Mouse (Mus musculus): ENCODE results near the gene Il16. TPM values are rescaled to one million over a fixed set of nuclear protein-coding genes. Genes with fewer than 3 reads are reported as not detected.

The Il16 gene
- polyA plus RNA-seq, 1 experiment = 0.11 TPM

DNA sequence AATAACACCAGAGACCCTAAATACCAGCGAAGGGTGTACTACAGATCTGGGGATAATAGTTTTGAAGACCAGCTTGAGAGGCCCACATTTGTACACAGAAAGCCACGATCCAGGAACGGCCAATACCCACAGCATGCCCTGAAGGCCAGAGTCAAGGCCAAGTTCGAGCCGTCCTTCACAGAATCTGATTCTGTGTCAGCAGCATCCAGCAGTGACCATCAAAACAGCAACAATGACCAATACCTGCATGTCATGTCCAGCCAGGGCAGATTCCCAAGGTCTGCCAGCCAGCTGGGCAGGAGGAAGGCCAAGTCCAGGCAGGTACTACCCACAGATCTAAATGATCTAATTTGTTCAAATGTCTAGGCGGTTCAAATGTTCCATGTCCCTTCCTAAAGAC, 122.9 kb downstream of the Il16 start:
- Histone ChIP-seq H3K4me2 (ENCODE audit: low read depth) (no peak overlapping the region), H3K27me3 (ENCODE audit: control insufficient read depth, insufficient read depth, insufficient read length) (no peaks in the 10 kb centered on the region), H3K79me2 (ENCODE audit: control insufficient read depth, insufficient read depth) (no peaks in the 10 kb centered on the region), H3K4me3 (no peak overlapping the region), H3ac (ENCODE audit: control insufficient read depth, insufficient read length) (no peak overlapping the region), H3K36me3 (ENCODE audit: control insufficient read depth, insufficient read depth) (no peaks in the 10 kb centered on the region)
- TF ChIP-seq MYOD1 (IDR thresholded peaks at IDR 0.05; ENCODE audit: control insufficient read depth in 1 of 3, insufficient read length in 2 of 3, low read depth in 2 of 3) (no peak), TCF3 (IDR thresholded peaks at IDR 0.05; ENCODE audit: insufficient read length, low read depth) (no peak), POLR2A (IDR thresholded peaks at IDR 0.05; ENCODE audit: insufficient read length, low read depth) (no peak), POLR2AphosphoS2 (IDR thresholded peaks at IDR 0.05; ENCODE audit: insufficient read length, low read depth) (no peak), MYOG (IDR thresholded peaks at IDR 0.05; ENCODE audit: control insufficient read depth in 1 of 3, insufficient read depth in 1 of 3, insufficient read length in 2 of 3, low read depth in 2 of 3) (no peak), MAX (IDR thresholded peaks at IDR 0.05; ENCODE audit: low read depth) (no peak), SRF (IDR thresholded peaks at IDR 0.05; ENCODE audit: control insufficient read depth, insufficient read length, low read depth) (no peak), TCF12 (IDR thresholded peaks at IDR 0.05; ENCODE audit: insufficient read depth, poor library complexity, severe bottlenecking) (no peak), CEBPB (IDR thresholded peaks at IDR 0.05; ENCODE audit: insufficient read depth, poor library complexity, severe bottlenecking) (no peak), USF1 (IDR thresholded peaks at IDR 0.05; ENCODE audit: low read depth) (no peak), E2F4 (IDR thresholded peaks at IDR 0.05; ENCODE audit: insufficient read depth) (no peak)

- H3K27me3 ChIP-seq (ENCODE audit: control insufficient read depth, insufficient read depth, insufficient read length) = no peaks in the 10 kb centered on the region
- no peak overlapping the region for H3ac ChIP-seq (ENCODE audit: control insufficient read depth, insufficient read length)
- H3K4me2 ChIP-seq (ENCODE audit: low read depth) = no peak overlapping the region
- TF ChIP-seq MAX (IDR thresholded peaks at IDR 0.05; ENCODE audit: low read depth) (no peak), CEBPB (IDR thresholded peaks at IDR 0.05; ENCODE audit: insufficient read depth, poor library complexity, severe bottlenecking) (no peak), TCF12 (IDR thresholded peaks at IDR 0.05; ENCODE audit: insufficient read depth, poor library complexity, severe bottlenecking) (no peak), MYOG (IDR thresholded peaks at IDR 0.05; ENCODE audit: control insufficient read depth in 1 of 3, insufficient read depth in 1 of 3, insufficient read length in 2 of 3, low read depth in 2 of 3) (no peak), MYOD1 (IDR thresholded peaks at IDR 0.05; ENCODE audit: control insufficient read depth in 1 of 3, insufficient read length in 2 of 3, low read depth in 2 of 3) (no peak), POLR2AphosphoS2 (IDR thresholded peaks at IDR 0.05; ENCODE audit: insufficient read length, low read depth) (no peak), SRF (IDR thresholded peaks at IDR 0.05; ENCODE audit: control insufficient read depth, insufficient read length, low read depth) (no peak), USF1 (IDR thresholded peaks at IDR 0.05; ENCODE audit: low read depth) (no peak), POLR2A (IDR thresholded peaks at IDR 0.05; ENCODE audit: insufficient read length, low read depth) (no peak), REST (IDR thresholded peaks at IDR 0.05; ENCODE audit: insufficient read depth, insufficient read length) (no peak), TCF3 (IDR thresholded peaks at IDR 0.05; ENCODE audit: insufficient read length, low read depth) (no peak), E2F4 (IDR thresholded peaks at IDR 0.05; ENCODE audit: insufficient read depth) (no peak)
- no peaks in the 10 kb centered on the region for H3K36me3 ChIP-seq (ENCODE audit: control insufficient read depth, insufficient read depth)
- H3K4me3 ChIP-seq = no peak overlapping the region
- H3K79me2 ChIP-seq (ENCODE audit: control insufficient read depth, insufficient read depth) = no peaks in the 10 kb centered on the region
Observed at GRCm38 (mm10) chr7:83618709-83619108, 126.8 kb downstream of the Il16 start.

DNA sequence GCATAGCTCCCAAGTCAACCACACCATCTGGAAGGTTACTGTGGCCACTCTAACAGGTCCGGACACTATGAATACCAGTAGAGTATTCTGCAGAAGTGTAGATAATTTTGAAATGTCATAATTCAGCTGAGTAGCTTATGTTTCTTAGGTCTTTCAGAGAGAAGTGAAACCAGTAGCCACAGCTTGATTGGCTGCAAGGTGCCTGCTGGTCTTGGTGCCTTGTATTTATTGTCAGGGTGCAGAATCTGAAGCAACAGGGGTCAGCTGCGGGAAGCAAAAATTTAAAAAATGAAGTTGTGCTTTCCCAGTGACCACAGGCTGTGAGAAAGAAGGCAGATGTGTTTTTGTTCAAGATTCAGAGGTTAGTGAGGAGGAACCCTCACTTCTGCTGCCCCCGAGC, 129.3 kb downstream of the Il16 start:
- Histone ChIP-seq H3K79me2 (ENCODE audit: control insufficient read depth, insufficient read depth) (no peaks in the 10 kb centered on the region), H3K27me3 (ENCODE audit: control insufficient read depth, insufficient read depth, insufficient read length) (no peaks in the 10 kb centered on the region), H3ac (ENCODE audit: control insufficient read depth, insufficient read length) (no peak overlapping the region), H3K4me3 (no peak overlapping the region), H3K4me2 (ENCODE audit: low read depth) (no peak overlapping the region), H3K36me3 (ENCODE audit: control insufficient read depth, insufficient read depth) (no peaks in the 10 kb centered on the region)
- TF ChIP-seq MAX (IDR thresholded peaks at IDR 0.05; ENCODE audit: low read depth) (no peak), CEBPB (IDR thresholded peaks at IDR 0.05; ENCODE audit: insufficient read depth, poor library complexity, severe bottlenecking) (no peak), MYOG (IDR thresholded peaks at IDR 0.05; ENCODE audit: control insufficient read depth in 1 of 3, insufficient read depth in 1 of 3, insufficient read length in 2 of 3, low read depth in 2 of 3) (no peak)

DNA sequence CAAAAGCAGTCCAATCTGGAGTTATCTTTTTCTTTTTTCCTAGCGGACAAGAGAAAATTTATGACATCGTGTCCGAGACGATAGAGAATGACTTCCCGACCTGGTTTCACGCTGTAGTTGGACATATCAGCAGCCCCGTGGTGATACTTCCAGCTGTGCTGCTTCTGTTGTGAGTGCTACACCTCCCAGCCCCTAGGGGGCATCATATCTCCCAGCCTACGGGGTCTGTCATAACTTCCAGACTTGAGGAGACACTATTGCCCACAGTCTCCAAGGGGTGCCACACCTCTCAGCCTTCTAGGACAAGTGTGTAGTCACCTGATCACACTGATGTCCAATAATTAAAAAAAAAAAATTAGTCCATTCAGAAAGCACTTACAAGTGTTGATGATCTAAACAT, 129.7 kb downstream of the Il16 start:
- Histone ChIP-seq H3ac (ENCODE audit: control insufficient read depth, insufficient read length) (no peak overlapping the region), H3K4me3 (no peak overlapping the region), H3K36me3 (ENCODE audit: control insufficient read depth, insufficient read depth) (no peaks in the 10 kb centered on the region), H3K4me2 (ENCODE audit: low read depth) (no peak overlapping the region), H3K27me3 (ENCODE audit: control insufficient read depth, insufficient read depth, insufficient read length) (no peaks in the 10 kb centered on the region), H3K79me2 (ENCODE audit: control insufficient read depth, insufficient read depth) (no peaks in the 10 kb centered on the region)
- TF ChIP-seq SRF (IDR thresholded peaks at IDR 0.05; ENCODE audit: control insufficient read depth, insufficient read length, low read depth) = no peak
- no peak for TF ChIP-seq REST (IDR thresholded peaks at IDR 0.05; ENCODE audit: insufficient read depth, insufficient read length)
- TF ChIP-seq MYOD1 (IDR thresholded peaks at IDR 0.05; ENCODE audit: control insufficient read depth in 1 of 3, insufficient read length in 2 of 3, low read depth in 2 of 3) = no peak
- no peak for TF ChIP-seq MYOG (IDR thresholded peaks at IDR 0.05; ENCODE audit: control insufficient read depth in 1 of 3, insufficient read depth in 1 of 3, insufficient read length in 2 of 3, low read depth in 2 of 3)
- TF ChIP-seq E2F4 (IDR thresholded peaks at IDR 0.05; ENCODE audit: insufficient read depth) = no peak
- TF ChIP-seq CEBPB (IDR thresholded peaks at IDR 0.05; ENCODE audit: insufficient read depth, poor library complexity, severe bottlenecking) = no peak
- no peak for TF ChIP-seq POLR2AphosphoS2 (IDR thresholded peaks at IDR 0.05; ENCODE audit: insufficient read length, low read depth)
- TF ChIP-seq MAX (IDR thresholded peaks at IDR 0.05; ENCODE audit: low read depth) = no peak
- TF ChIP-seq TCF3 (IDR thresholded peaks at IDR 0.05; ENCODE audit: insufficient read length, low read depth) = no peak
- TF ChIP-seq POLR2A (IDR thresholded peaks at IDR 0.05; ENCODE audit: insufficient read length, low read depth) = no peak
- TF ChIP-seq USF1 (IDR thresholded peaks at IDR 0.05; ENCODE audit: low read depth) = no peak
- no peak for TF ChIP-seq TCF12 (IDR thresholded peaks at IDR 0.05; ENCODE audit: insufficient read depth, poor library complexity, severe bottlenecking)

GRCm38 (mm10) chr7:83615272-83615671, 130.3 kb downstream of the Il16 start:
- Histone ChIP-seq H3ac (ENCODE audit: control insufficient read depth, insufficient read length) (no peak overlapping the region), H3K4me3 (no peak overlapping the region), H3K36me3 (ENCODE audit: control insufficient read depth, insufficient read depth) (no peaks in the 10 kb centered on the region), H3K79me2 (ENCODE audit: control insufficient read depth, insufficient read depth) (no peaks in the 10 kb centered on the region), H3K27me3 (ENCODE audit: control insufficient read depth, insufficient read depth, insufficient read length) (no peaks in the 10 kb centered on the region), H3K4me2 (ENCODE audit: low read depth) (no peak overlapping the region)
- TF ChIP-seq USF1 (IDR thresholded peaks at IDR 0.05; ENCODE audit: low read depth) (no peak), REST (IDR thresholded peaks at IDR 0.05; ENCODE audit: insufficient read depth, insufficient read length) (no peak), MYOG (IDR thresholded peaks at IDR 0.05; ENCODE audit: control insufficient read depth in 1 of 3, insufficient read depth in 1 of 3, insufficient read length in 2 of 3, low read depth in 2 of 3) (no peak), SRF (IDR thresholded peaks at IDR 0.05; ENCODE audit: control insufficient read depth, insufficient read length, low read depth) (no peak), MAX (IDR thresholded peaks at IDR 0.05; ENCODE audit: low read depth) (no peak), POLR2A (IDR thresholded peaks at IDR 0.05; ENCODE audit: insufficient read length, low read depth) (no peak), TCF3 (IDR thresholded peaks at IDR 0.05; ENCODE audit: insufficient read length, low read depth) (no peak), MYOD1 (IDR thresholded peaks at IDR 0.05; ENCODE audit: control insufficient read depth in 1 of 3, insufficient read length in 2 of 3, low read depth in 2 of 3) (no peak), TCF12 (IDR thresholded peaks at IDR 0.05; ENCODE audit: insufficient read depth, poor library complexity, severe bottlenecking) (no peak)

Measured in myocyte (in vitro differentiated cells).